Mouse (Mus musculus) ES-Bruce4 (cell line): Measurements from ENCODE around the gene Tbc1d2.

Experiments used
- CTCF ChIP-seq: IDR thresholded peaks from one replicate; pipeline ENCODE4 v1.8.1; 2011; ENCODE audit warnings: low read depth, low read length
- EP300 ChIP-seq: IDR thresholded peaks from 2 replicates; pipeline ENCODE4 v1.6.1; 2011; ENCODE audit warnings: low read depth, low read length; ENCODE audit not compliant: insufficient read depth
- POLR2A ChIP-seq: IDR thresholded peaks from one replicate; pipeline ENCODE4 v1.8.1; 2011; ENCODE audit warnings: low read length; ENCODE audit not compliant: insufficient read depth

DNA sequence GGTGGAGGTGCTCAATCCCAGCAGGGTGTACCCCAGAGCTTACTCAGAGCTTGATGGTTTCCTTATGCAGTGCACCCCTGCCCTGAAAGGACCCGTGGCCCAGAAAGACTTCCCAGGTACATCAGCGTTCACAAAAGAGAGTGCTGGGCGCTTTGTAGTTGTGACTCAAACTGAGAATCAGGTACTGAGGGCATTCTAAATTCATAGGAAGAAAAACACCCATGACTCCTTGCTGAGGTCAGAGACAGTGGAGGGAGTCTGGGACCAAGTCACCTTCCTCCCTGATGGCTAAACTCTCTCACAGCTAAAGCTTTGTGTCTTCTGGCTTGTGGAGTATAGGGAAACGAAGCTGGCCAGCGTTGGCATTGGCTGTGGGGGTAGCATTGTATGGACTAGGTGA, 16.4 kb upstream of the Tbc1d2 start:
- no peak for TF ChIP-seq CTCF
- no peak for TF ChIP-seq POLR2A
- no peak for TF ChIP-seq EP300
